Mouse (Mus musculus) embryonic fibroblast, embryonic 13.5 days (primary cell): ENCODE data around the gene Gpr137b.
"Not testable (repeated sequence)": the region's sequence is repeated elsewhere in the genome, so short reads cannot be mapped to it uniquely, and the experiment has no call there.

ENCODE experiments used
- CTCF ChIP-seq: IDR thresholded peaks from 2 replicates; pipeline ENCODE4 v1.5.1; 2011; ENCODE audit warnings: mild to moderate bottlenecking, control low read depth, low read length, moderate library complexity, borderline replicate concordance; ENCODE audit not compliant: insufficient read depth
- POLR2A ChIP-seq: IDR thresholded peaks from 2 replicates; pipeline ENCODE4 v1.6.1; 2011; ENCODE audit warnings: low read depth, mild to moderate bottlenecking, control low read depth, low read length, moderate library complexity

- not testable (repeated sequence) for TF ChIP-seq POLR2A, CTCF
These were observed 25.0 kb upstream of the Gpr137b start for GRCm38 (mm10) chr13:13418859-13419258.
